Mouse (Mus musculus) frontal cortex, adult (tissue): Measurements from ENCODE around the gene Sohlh2.
A peak's percentile ranks its signal among the peaks of the same experiment; 100 is the strongest.
"Not testable (repeated sequence)": the region's sequence is repeated elsewhere in the genome, so short reads cannot be mapped to it uniquely, and the experiment has no call there.

Experiments
- ATAC-seq: cut with Nextera tagmentation; 2 replicates; pipeline ENCODE4 v1.9.2; 2017; ENCODE audit warnings: mild to moderate bottlenecking, moderate library complexity, mixed read lengths; ENCODE audit not compliant: low TSS enrichment

Sohlh2 gene

GRCm38 (mm10) chr3:55181766-55182165 is at the start of gene Sohlh2:
TSS of gene Sohlh2 (plus strand) at chr3:55182028.
- ATAC-seq: no peak

- ATAC-seq: no peak
Observed at GRCm38 (mm10) chr3:55137039-55137438, 44.8 kb upstream of the Sohlh2 start, which contains the start of gene Ccdc169. TSS of gene Ccdc169 (plus strand) at chr3:55137339.

DNA sequence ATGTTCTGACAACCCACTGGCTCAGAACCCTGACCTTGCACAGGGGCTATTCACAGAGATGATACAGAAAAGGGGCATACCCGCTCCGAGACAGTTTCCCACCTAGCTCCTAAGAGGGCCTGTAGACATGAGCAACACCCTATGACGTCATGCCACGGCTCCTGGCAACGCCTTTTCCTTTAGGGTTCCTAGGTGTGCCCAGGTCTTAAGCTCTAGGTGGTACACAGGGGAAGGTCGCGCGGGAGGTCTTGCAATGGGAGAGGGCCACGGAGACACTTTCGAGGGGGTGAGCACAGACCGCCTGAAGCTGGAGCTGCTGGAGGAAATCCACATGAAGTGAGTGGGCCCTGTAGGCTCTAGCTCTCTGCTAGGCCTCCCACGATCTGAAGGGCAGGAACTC is 42.0 kb upstream of the Sohlh2 start:
- ATAC-seq: no peak

DNA sequence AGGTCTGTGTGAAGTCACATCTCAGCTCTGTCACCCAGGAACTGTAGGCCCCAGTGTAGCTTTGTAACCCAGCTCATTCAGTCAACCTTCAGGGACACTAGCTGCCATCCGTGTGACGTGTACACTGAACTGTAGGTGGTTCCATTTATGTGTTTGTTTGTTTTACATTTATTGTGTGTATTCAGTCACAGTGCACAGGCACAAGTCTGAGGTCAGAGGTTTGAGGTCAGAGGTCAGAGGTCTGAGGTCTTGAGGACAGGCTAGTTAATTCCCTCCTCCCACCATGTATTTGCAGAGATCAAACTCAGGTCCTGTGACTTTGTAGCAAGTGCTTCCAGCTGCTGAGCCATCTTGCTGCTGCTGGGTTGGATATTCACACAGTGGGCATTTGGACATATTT is 40.4 kb upstream of the Sohlh2 start:
- no peak for ATAC-seq

DNA sequence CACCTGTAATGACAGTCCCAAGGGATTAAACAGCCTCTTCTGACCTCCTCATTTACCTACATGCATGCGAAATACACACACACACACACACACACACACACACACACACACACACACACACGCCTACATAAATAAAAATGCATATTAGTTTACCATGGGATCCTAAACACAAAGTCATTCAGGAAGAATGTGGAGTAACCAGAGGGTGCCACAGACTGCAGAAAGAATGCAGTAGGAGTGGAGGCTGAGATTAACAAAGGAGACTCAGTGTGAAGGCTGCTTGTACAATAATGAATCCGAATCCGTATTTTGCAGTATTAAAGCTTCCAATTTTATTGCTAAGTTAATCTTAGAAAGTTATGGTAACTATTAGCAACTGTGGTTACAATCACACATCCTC is 36.9 kb upstream of the Sohlh2 start:
- ATAC-seq: no peak

GRCm38 (mm10) chr3:55146441-55146840 is 35.4 kb upstream of the Sohlh2 start:
- ATAC-seq: no peak

DNA sequence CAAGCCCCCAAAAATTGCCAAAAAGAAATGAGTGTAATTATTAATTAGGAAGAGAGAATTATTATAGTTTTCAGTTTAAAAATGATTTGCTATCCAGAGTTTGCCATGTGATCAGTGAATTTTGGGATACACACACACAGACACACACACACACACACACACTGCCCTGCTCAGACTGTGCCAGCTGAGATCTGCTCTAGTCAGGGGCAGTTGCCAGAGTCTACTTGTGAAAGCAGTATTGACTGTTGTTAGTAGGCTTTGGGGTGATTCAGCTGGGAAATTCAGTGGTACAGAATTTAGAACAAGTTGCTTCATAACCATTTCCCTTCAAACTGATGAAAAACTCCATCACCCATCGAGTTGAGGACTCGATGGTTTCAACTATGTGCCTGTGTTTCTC is 34.7 kb upstream of the Sohlh2 start:
- no peak for ATAC-seq

GRCm38 (mm10) chr3:55148091-55148490 is 33.7 kb upstream of the Sohlh2 start:
- no peak for ATAC-seq

GRCm38 (mm10) chr3:55151656-55152433 is 30.0 kb upstream of the Sohlh2 start:
- ATAC-seq: peak; percentile 54

DNA sequence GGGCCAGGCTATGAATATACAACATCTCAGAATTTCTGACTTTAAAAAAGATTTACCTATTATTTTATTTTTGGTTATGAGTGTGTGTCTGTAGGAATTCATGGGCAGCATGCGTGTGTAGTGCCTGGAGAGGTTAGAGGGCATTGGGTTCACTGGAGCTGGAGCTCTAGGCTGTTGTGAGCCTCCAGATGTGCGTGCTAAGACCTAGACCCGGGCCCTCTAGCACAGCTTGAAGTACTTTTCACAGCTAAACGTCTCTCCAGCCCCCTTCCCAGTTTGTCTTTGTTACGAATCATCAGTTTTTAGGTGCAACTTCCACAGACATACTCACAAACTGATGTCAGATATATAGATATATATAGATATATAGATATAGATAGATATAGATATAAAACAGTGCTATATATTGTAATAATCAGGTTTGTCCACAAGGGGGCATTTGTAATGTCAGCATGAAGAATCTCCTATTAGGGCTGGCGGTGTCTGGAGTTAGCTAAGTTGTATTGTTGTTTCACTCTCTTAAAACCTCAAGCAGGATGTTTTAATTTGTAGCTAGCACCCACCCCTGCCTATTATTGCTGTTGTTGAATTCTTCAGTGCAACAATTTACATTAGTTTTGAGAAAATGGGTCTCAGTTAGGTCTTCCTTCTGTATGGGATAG is 29.0 kb upstream of the Sohlh2 start:
- ATAC-seq: no peak

DNA sequence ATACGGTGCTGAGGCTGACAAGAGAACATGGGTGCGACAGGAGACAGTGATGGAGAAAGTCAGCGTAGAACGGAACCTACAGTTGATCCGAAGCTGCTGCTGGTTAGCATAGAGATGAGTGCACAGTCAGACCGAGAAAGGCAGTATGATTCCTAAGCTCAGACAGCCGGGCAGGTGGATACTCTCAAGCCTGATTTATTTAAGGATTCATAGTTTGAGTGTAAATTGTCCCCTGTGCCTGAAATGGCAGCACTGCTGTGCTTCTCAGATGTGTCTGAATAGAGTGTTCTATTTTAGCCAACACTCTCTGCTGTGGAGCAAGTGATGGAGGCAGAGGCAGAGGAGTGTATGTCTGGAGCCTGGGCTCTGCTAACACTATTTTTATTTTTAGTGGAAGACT is 27.7 kb upstream of the Sohlh2 start:
- ATAC-seq: peak; percentile 87

- ATAC-seq: no peak
Observed at GRCm38 (mm10) chr3:55157413-55157812, 24.4 kb upstream of the Sohlh2 start.

GRCm38 (mm10) chr3:55161144-55161543 is 20.7 kb upstream of the Sohlh2 start:
- ATAC-seq: no peak

- no peak for ATAC-seq
Observed at GRCm38 (mm10) chr3:55163510-55163909, 18.3 kb upstream of the Sohlh2 start.

GRCm38 (mm10) chr3:55172478-55172877 is 9.3 kb upstream of the Sohlh2 start:
- ATAC-seq: peak; percentile 67

DNA sequence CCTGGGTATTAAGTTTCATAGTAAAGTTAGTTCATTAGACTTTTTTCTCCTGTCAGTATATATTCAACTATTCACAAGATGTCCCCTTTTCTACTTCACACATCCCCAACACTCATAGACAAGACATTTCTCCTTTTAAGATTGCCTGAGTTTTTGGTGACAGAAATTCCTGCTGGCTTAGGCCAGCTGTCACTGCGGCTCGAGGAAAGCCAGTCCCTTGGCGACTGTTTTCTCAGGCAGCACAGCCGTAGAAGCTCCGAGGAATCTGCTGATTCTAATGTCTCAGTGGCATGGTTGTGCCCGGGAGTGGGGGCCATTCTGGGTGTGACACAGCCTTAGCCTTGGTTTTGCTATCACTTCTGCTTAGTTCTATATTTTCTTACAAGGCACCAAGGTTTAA is 4.6 kb upstream of the Sohlh2 start:
- 0 out of 2 replicates have a peak, but pooled peaks have one; percentile 44 for ATAC-seq

DNA sequence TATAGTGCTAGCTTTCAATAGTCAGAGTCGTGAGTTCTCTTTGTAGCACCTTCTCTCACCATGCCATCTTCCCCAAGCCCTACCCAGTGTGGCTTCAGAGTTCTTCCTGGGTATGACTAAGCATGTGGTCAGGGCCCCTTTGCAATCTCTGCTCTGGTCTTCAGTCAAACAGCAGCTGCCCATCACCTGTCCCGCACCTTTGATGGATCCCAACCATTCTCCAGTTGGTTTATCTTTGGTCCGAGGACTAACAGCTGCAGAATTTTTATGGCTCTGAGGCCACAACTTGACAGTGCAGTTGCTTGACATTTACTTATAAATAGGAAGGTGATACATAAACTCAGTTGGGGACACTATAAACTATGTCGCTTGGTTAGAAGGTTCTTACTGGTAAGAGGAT is 9.8 kb downstream of the Sohlh2 start:
- ATAC-seq: no peak

GRCm38 (mm10) chr3:55193351-55193750 is 11.5 kb downstream of the Sohlh2 start:
- ATAC-seq: no peak

GRCm38 (mm10) chr3:55194792-55195191 is 13.0 kb downstream of the Sohlh2 start:
- no peak for ATAC-seq

GRCm38 (mm10) chr3:55195581-55196327 is 13.9 kb downstream of the Sohlh2 start:
- ATAC-seq: peak; percentile 57

DNA sequence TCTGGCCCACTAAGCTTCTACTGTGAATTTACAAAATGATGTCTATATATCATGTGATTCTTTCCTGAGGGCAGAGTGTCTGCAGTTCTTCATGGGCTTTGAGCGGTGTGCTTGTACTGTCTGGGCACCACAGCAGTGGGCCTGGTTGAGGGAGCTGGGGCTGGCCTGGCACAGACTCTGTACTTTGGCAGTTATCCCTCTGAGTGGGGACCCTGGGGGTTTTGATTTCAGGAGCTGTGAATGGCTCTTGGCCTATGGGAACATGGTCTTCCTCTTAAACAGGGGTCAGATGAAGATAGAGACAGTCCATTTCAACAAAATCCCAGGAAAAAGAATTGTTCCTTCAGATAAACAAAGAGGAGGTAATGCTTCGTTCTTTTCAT is 14.5 kb downstream of the Sohlh2 start:
- ATAC-seq: no peak

GRCm38 (mm10) chr3:55203621-55204020 is 21.8 kb downstream of the Sohlh2 start:
- ATAC-seq: not testable (repeated sequence)

- ATAC-seq: no peak
Observed at GRCm38 (mm10) chr3:55206413-55206812, 24.6 kb downstream of the Sohlh2 start.
